Mouse (Mus musculus) limb, embryonic 14.5 days (tissue): ENCODE results near the gene Mmp24. TPM values are rescaled to one million over a fixed set of nuclear protein-coding genes. Genes with fewer than 3 reads are reported as not detected.
A peak's percentile ranks its signal among the peaks of the same experiment; 100 is the strongest.

Source experiments
- ATAC-seq: fragments of 200-750 bp; cut with Nextera tagmentation; 2 replicates; pipeline ENCODE4 v1.8.0; 2017; ENCODE audit warnings: low read depth, moderate number of reproducible peaks, moderate TSS enrichment; ENCODE audit not compliant: low FRiP score
- DNase-seq: peaks from one replicate; pipeline ENCODE4 v3.0.0-alpha.2; 2015; ENCODE audit warnings: low spot score
- H3K27ac ChIP-seq: fragments of 300-500 bp; sonication (generic); replicated peaks from 2 replicates; pipeline ENCODE4 v1.5.1; 2014; ENCODE audit warnings: low read depth, mild to moderate bottlenecking, low read length, moderate library complexity, mixed read lengths
- H3K27me3 ChIP-seq: fragments of 300-500 bp; sonication (generic); 2 replicates; pipeline ENCODE4 v1.6.1; 2014; ENCODE audit warnings: low read length, mixed read lengths; ENCODE audit not compliant: control insufficient read depth, insufficient read depth
- H3K36me3 ChIP-seq: fragments of 300-500 bp; sonication (generic); 2 replicates; pipeline ENCODE4 v1.6.1; 2014; ENCODE audit warnings: mild to moderate bottlenecking, low read length, moderate library complexity, mixed read lengths; ENCODE audit not compliant: control insufficient read depth, insufficient read depth
- H3K4me1 ChIP-seq: fragments of 300-500 bp; sonication (generic); 2 replicates; pipeline ENCODE4 v1.6.1; 2014; ENCODE audit warnings: antibody characterized with exemption, low read length, mixed read lengths; ENCODE audit not compliant: control insufficient read depth, insufficient read depth
- H3K4me2 ChIP-seq: fragments of 300-500 bp; sonication (generic); replicated peaks from 2 replicates; pipeline ENCODE4 v1.6.1; 2014; ENCODE audit warnings: low read depth, mild to moderate bottlenecking, low read length, moderate library complexity; ENCODE audit not compliant: severe bottlenecking
- H3K4me3 ChIP-seq: fragments of 300-500 bp; sonication (generic); replicated peaks from 2 replicates; pipeline ENCODE4 v1.5.1; 2014; ENCODE audit warnings: low read length
- H3K9ac ChIP-seq: fragments of 300-500 bp; sonication (generic); 2 replicates; pipeline ENCODE4 v1.6.1; 2014; ENCODE audit warnings: mild to moderate bottlenecking, low read depth, low read length, moderate library complexity; ENCODE audit not compliant: severe bottlenecking
- H3K9me3 ChIP-seq: fragments of 300-500 bp; sonication (generic); 2 replicates; pipeline ENCODE4 v1.6.1; 2016; ENCODE audit warnings: low read length; ENCODE audit not compliant: control insufficient read depth
- POLR2A ChIP-seq: fragments of 200-500 bp; IDR thresholded peaks from 2 replicates; pipeline ENCODE4 v1.8.0; 2012; ENCODE audit warnings: inconsistent platforms, mild to moderate bottlenecking, moderate library complexity, borderline replicate concordance; ENCODE audit not compliant: insufficient read depth, insufficient read length; ENCODE audit errors: extremely low read depth
- WGBS: fragments of 180-500 bp; shearing (Covaris S2); extraction: QIAGEN DNeasy Blood & Tissue Kit; methylation state at CpG from one replicate; pipeline ENCODE4 v1.1.7; 2014; 5-methylcytosine and 5-hydroxymethylcytosine counted together
- polyA plus RNA-seq, 2 experiments: library from polyadenylated mRNA; depleted of rRNA in 1 of 2; stranded (reverse) in 1 of 2; unstranded in 1 of 2; fragments of >200 nt; fragmentation: Nextera tagmentation in 1 of 2; extraction: Ambion mirVana in 1 of 2; gene quantifications; 2 replicates each; pipeline versions ENCODE4 v1.2.1 to v1.2.3; 2012 to 2014

Gene Mmp24
- polyA plus RNA-seq, 2 experiments, result 0.04 to 0.30 TPM

GRCm38 (mm10) chr2:155816179-155816578 lies 41.0 kb downstream of the Mmp24 start:
- 100% methylated on average over 1 of the region's 1 CpGs for WGBS
- Histone ChIP-seq H3K36me3 (peaks cover 19% of the 10 kb centered on the region), H3K27me3 (no peaks in the 10 kb centered on the region), H3K27ac (no peak overlapping the region), H3K4me3 (no peak overlapping the region), H3K9me3 (no peaks in the 10 kb centered on the region), H3K4me2 (no peak overlapping the region), H3K4me1 (peaks cover 6% of the 10 kb centered on the region), H3K9ac (no peak overlapping the region)
- TF ChIP-seq POLR2A, result no peak
- DNase-seq, result no peak
- ATAC-seq, result no peak

- DNase-seq (no peak), ATAC-seq (no peak)
- Histone ChIP-seq H3K9ac (peak overlapping the region; percentile 79; the same call in 1 of the 2 replicates), H3K27me3 (no peaks in the 10 kb centered on the region), H3K9me3 (no peaks in the 10 kb centered on the region), H3K4me3 (peak overlapping the region; percentile 64; the same call in 1 of the 2 replicates), H3K4me2 (peak overlapping the region; percentile 95), H3K27ac (no peak overlapping the region), H3K36me3 (peaks cover 33% of the 10 kb centered on the region), H3K4me1 (peaks cover 6% of the 10 kb centered on the region)
- WGBS, result 72% methylated on average over 10 of the region's 10 CpGs
- TF ChIP-seq POLR2A, result no peak
Observed at GRCm38 (mm10) chr2:155817301-155818245, 42.4 kb downstream of the Mmp24 start.

- H3K27me3 ChIP-seq, result no peaks in the 10 kb centered on the region
Observed at GRCm38 (mm10) chr2:155818596-155819391, 43.7 kb downstream of the Mmp24 start.

GRCm38 (mm10) chr2:155819392-155819448 lies 44.1 kb downstream of the Mmp24 start, which contains the start of gene BC029722:
Gene BC029722 (minus strand): TSS chr2:155819426.
- peak within 1 kb of the TSS; percentile 64 for H3K4me3 ChIP-seq
- no peaks in the 10 kb centered on the region for H3K9me3 ChIP-seq
- H3K4me2 ChIP-seq, result peak within 1 kb of the TSS; percentile 95
- H3K27me3 ChIP-seq, result no peaks in the 10 kb centered on the region
- no peak for TF ChIP-seq POLR2A
- peaks cover 50% of the 10 kb centered on the region for H3K36me3 ChIP-seq
- H3K4me1 ChIP-seq, result peaks cover 6% of the 10 kb centered on the region
- no peak for DNase-seq
- peak within 1 kb of the TSS; percentile 79 for H3K9ac ChIP-seq
- ATAC-seq, result no peak
- peak within 1 kb of the TSS; percentile 53 for H3K27ac ChIP-seq

More at GRCm38 (mm10) chr2:155818596-155819391, 43.7 kb downstream of the Mmp24 start:
- TF ChIP-seq POLR2A, result peak; percentile 39; the same call in 1 of the 2 replicates
- ATAC-seq (peak; percentile 95), DNase-seq (peak; percentile 95)
- H3K4me1 ChIP-seq, result peaks cover 6% of the 10 kb centered on the region
- H3K9me3 ChIP-seq, result no peaks in the 10 kb centered on the region
- H3K36me3 ChIP-seq, result peaks cover 45% of the 10 kb centered on the region
- H3K9ac ChIP-seq, result peak overlapping the region; percentile 79
- peak overlapping the region; percentile 64 for H3K4me3 ChIP-seq
- 2% methylated on average over 35 of the region's 37 CpGs for WGBS
- peak overlapping the region; percentile 53 for H3K27ac ChIP-seq
- peak overlapping the region; percentile 95 for H3K4me2 ChIP-seq

- DNase-seq (no peak), ATAC-seq (peak; percentile 9; the same call in 1 of the 2 replicates)
- no peaks in the 10 kb centered on the region for H3K9me3 ChIP-seq
- TF ChIP-seq POLR2A, result no peak
- H3K27me3 ChIP-seq, result no peaks in the 10 kb centered on the region
- H3K36me3 ChIP-seq, result peaks cover 50% of the 10 kb centered on the region
- peak overlapping the region; percentile 95 for H3K4me2 ChIP-seq
- 61% methylated on average over 6 of the region's 6 CpGs for WGBS
- no peak overlapping the region for H3K9ac ChIP-seq
- peak overlapping the region; percentile 64; the same call in 1 of the 2 replicates for H3K4me3 ChIP-seq
- peaks cover 6% of the 10 kb centered on the region for H3K4me1 ChIP-seq
- 0 out of 2 replicates have a peak overlapping the region, but pooled peaks have one; percentile 9 for H3K27ac ChIP-seq
Observed at GRCm38 (mm10) chr2:155819449-155820251, 44.5 kb downstream of the Mmp24 start.
